Mouse (Mus musculus) cerebellum, adult 11-12 months (tissue): ENCODE results near the gene Dnah2.
"Not testable (repeated sequence)": the region's sequence is repeated elsewhere in the genome, so short reads cannot be mapped to it uniquely, and the experiment has no call there.

ENCODE experiments used
- DNase-seq: peaks from one replicate; pipeline ENCODE4 v3.0.0; 2022

Gene Dnah2

DNA sequence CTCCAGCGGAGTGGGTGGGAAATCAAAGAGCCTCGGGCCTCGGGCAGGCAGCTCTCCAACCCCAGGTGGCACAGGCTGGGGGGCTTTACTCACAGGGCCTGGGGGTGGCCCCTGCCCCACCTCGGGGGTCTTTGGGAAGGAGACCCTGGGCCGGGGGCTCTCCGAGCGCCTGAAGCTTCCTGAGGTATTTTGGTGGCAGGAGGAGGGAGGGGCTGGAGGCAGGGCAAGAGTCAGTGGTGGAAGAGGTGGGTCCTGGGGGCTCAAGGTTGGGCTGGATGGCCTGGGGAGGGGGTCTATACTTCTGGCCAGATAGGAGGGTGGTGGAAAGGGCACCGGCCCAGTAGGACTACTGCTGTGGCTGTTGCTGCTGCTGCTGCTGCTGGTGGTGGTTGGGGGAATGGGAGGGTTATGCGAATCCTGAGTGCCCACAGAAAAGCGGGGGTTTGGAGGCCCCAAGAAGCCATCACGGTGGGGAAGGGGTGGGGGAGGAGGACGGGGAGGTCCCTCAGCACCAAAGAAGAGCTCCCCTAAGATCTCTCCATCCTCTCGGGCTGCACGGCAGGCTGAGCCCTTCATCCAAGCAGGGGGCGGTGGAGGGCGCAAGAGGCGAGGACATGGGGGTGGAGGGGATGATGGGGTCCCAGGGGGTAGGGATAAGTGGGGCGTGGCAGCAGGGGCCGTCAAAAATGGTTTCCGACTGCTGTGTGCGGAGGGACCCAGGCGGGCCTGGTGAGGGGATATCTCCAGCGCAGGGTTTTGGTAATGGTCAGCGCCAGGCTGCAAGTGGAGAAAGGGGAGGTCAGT lies 143.3 kb downstream of the Dnah2 start:
- DNase-seq, result peak; percentile 66

DNA sequence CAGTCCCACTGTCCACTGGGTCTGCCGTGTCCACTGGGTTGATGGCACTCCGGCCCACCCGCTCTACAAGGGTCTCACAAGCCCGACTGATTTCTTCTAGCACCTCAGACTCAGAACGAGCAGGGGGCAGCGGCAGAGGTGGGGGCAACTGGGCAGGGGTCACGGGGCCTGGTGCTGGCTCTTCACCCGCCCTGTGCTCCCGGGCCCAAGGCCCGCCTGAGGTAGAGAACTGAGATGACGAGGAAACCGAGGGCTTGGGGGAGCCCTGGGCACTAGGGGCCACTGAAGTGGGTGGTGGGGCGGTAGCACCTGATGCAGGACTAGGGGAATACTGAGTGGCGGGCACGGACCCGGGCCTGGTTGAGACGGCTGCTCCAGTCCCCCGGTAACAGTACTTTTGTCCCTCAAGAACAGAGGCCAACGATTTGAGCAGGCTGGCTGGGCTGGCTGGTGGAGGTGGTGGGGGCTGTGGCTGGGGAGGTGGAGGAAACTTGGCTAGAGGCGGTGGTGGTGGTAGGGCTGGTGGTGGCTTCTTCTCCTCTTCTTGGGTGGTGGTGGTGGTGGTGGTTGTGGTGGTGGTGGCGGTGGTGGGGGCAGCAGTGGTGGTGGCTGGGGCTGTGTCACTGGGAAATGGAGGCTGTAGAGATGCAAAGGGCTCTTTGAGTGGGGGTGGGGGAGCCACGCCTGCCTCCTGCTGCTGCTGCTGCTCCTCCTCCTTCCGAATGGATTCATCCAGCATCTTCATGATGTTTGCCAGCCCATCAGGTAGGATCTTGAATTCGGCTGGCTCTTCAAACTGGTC lies 144.1 kb downstream of the Dnah2 start:
- peak; percentile 57 for DNase-seq

DNA sequence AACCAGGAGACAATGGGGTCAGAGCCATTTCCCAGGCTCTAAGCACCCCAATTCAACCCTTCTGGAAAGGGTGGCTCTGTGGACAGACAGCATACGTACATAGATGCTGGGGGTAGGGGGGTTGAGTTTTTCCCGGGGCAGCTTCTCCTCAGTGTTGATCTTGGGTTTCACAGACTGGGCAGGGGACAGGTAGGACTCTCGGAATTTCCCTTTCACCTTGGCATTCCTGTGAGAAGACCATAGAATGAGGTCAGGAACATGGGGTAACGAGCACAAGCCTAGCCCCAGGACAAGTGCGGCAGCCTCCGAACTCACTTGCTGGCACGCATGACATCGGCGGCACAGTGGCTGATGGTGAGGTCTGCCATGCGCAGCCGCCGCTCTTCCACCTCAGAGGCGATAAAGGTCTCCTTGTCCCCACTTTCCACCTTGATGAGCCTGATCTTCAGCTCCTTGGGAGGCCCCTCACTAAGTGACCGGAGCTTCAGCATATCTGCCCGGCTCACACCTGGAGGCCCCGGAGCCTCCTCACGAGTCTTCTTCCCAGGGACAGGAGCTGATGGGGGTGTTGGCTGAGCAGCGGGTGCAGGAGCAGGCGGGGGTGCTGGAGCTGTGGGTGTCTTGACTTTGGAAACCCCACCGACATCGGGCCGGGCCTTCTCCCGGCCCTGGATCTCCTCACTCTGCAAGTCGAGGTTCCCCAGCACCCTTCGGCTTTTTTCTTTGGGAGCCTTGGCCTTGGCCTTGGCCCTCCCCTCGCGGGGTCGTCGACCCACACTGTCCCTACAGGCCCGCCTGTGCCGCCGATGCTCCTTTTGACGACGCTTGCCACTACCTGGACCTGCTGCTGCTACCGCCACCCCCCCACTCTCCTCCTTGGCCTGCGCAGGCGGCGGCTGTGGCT lies 145.0 kb downstream of the Dnah2 start:
- peak; percentile 31 for DNase-seq

DNA sequence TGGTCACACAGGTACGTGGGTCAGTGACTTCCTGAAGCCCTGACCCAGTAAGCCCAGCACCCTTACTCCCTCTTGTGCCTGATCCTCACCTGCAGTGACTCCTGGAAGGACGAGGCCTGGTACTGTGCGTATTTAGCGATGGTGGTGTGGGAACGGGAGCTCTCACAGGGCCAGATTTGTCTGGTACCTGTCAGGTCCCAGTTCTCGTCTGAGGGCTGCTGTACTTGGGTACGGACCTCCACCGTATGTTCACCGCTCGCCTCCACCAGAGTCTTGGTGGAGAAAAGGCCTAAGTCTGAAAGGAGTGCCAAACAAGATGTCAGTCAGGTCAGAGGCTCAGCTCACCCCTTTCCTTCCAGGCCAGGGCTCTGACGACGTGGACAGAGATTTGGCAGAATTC lies 146.9 kb downstream of the Dnah2 start:
- DNase-seq, result peak; percentile 52

DNA sequence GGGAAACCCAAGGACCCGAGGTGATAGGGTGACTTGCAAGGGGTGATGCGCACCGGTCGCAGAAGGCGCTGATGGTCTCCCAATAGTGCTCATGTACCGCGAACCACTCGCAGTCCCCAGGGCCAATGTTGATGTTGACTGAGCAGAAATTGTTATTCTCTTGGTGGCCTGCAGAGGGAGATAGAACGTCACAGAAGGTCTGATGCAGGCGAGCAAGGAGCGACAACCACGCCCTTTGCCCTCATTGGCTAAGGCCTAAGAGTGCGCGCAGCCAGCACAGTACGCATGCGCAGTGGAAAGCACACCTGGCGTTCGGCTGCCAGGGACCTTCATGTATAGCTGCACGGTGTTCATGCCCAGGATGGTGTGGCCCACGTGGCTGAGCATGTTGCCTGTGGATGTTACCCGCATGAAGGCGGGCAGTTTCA lies 147.7 kb downstream of the Dnah2 start:
- peak; percentile 97 for DNase-seq

DNA sequence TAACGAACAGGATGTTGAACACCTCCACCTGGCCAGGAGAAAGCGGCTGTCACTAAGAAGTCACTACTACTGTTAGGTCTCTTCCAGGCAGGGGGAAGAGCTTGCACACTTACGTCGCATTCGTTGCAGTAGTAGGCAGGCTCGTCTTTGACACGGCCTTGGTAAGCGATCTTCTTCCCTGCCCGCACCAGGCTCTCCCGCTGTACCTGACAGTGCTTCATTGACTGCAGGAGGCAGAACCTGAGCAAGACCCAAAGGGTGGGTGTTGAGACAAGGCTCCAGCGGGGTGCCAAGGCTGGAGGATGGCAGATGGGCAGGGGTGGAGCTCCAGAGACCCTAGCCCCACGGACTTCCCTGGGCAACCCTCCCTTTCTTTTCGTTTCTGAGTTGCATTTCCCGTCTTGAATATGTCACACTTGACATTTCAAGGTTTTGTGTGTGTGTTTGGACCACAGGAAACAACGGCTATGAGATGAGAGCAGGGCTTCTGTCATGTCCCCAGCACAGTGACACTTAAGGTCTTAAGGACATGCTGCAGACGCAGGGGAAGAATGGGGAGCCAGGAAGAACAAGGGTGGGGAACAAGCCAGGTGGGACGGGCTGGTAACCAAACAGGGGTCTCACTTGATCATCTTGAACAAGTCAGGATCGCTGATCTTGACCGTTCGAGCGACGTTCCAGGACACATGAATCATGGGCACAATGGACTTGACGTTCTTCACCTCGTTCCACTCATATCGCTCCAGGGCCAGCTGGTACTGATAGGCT lies 148.6 kb downstream of the Dnah2 start:
- peak; percentile 66 for DNase-seq

DNA sequence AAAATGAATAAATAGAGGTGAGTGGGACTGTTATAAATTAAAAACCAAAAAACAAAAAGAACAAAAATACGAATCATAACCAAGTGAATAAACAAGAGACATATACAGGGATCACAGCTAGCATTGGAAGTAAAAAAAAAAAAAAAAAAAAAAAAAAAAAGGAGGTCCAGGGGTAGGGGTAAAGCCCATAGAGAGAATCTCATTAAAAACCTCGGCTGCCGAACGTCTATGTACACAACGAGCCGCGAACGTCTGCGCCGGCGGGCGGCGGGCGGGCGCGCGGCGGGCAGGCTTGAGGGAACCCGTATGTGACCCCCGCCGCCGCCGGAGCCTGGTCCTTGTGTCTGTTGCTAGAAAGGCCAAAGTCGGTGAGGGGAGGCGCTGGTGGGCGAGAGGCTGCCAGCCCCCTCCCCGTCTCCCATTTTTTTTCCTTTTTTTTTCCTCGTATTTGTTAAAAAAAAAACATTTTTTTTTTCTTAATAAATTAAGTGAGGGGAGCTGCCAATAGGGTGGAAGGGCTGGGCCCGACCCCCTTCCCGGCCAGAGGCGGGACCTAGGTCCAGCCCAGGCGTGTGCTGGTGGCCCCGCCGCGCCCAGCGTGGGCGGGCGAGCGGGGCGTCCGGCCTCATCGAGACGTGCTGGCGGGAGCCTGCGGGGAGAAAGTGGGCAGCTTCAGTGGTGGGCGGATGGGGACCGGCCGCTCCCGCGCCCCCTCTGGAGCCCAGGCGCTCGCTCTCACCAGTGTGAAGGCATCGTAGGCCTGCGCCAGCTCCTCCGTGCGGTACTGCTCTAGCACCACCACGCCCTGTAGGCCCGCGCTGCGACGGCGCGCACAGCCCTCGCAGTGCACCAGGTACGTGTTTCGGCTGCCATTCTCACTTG lies 149.5 kb downstream of the Dnah2 start:
- peak; percentile 59 for DNase-seq

DNA sequence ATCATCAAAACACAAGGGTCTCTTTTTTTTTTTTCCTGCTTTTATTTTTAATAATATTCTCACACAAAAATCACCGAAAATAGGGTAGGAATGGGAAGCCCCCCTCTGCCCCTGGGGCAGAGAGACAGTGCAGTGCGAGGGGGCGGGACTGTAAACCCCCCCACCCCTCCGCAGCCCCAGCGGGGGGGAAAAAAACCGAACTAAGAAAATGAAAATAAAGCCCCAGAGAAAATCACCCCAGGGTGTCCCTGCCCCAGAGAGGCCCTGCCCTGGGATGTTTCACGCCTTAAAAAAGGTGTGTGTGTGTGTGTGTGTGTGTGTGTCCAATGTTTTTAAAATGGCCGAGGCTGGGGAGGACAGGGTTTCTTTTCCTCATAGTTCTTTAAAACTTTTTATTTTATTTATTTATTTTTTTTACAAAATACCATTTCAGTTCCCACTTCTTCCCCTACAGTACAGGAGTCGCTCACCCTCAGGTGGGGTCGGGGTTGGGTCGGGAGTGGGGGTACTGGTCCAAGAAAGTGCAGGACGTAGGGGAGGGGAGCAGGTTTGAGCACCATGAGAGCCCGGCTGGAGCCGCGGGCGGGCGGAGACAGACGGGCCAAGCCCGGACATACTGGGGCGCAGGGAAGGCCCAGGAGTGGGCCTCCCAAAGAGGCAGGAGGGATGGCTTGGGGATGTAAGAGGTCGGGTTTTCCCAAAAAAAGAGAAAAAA lies 150.3 kb downstream of the Dnah2 start:
- peak; percentile 60 for DNase-seq

DNA sequence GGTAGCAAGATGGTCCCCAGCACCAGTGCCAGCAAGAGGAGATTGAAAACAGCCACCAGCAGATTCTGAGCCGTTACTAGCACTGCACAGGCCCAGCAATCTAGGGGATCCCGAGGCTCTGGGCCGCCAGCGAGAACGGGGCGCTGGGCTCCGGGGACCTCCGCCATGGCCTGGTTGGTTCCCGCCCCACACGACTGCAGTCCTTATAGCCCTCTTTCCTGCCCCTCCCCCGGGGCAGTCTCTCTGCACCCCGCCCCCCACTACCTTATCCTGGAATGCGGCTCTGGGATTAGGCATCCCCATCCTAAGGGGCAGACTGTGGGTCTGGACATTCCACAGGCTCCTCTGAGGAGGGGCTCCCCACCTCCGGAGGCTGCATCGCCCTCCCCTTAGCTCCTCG lies 150.9 kb downstream of the Dnah2 start, which contains the start of gene Tmem88:
TSS of gene Tmem88 (minus strand) at position 176 of the 400 bp plus-strand sequence.
- DNase-seq, result peak; percentile 73

DNA sequence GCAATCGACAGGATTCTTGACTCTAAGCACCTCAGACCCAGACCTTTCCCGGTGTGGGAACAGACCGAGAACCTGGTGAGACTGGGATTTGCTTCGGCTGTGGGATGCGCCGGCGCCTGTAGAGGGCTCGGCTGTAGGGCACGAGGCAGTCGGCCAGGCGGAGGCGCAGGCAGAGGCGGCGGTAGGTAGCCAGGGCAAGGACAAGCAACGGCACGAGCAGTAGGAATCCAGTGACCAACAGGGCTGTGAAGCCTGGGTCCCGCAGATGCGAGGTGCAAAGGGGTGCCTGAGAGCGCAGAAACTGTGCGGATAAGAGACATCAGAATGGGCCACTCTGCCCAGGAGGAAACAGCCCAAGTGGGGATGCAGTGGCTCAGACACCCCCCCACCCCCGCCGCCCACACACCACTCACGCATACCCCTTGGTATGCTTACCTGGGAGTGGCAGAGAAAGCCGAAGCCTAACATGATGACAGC lies 151.3 kb downstream of the Dnah2 start:
- DNase-seq, result peak; percentile 74

DNA sequence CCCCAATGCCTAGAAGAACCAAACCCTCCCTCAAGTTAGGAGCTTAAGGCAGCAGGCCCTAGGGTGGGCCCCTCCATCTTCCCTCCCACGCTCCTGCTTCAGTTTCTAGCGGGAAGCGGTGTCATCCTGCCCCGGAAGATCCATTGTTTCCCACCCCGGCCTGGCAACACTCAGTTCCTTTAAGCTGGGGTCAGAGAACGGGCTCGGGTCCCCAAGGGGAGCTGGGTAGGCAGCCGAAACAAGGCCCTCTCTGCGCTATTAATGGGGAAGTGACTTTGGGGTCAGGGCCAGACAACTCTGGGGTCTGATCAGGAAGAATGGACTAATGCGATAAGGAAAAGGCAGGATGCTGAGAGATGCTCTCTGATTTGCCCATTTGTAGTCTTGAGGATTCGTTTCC lies 152.1 kb downstream of the Dnah2 start:
- DNase-seq, result peak; percentile 65

DNA sequence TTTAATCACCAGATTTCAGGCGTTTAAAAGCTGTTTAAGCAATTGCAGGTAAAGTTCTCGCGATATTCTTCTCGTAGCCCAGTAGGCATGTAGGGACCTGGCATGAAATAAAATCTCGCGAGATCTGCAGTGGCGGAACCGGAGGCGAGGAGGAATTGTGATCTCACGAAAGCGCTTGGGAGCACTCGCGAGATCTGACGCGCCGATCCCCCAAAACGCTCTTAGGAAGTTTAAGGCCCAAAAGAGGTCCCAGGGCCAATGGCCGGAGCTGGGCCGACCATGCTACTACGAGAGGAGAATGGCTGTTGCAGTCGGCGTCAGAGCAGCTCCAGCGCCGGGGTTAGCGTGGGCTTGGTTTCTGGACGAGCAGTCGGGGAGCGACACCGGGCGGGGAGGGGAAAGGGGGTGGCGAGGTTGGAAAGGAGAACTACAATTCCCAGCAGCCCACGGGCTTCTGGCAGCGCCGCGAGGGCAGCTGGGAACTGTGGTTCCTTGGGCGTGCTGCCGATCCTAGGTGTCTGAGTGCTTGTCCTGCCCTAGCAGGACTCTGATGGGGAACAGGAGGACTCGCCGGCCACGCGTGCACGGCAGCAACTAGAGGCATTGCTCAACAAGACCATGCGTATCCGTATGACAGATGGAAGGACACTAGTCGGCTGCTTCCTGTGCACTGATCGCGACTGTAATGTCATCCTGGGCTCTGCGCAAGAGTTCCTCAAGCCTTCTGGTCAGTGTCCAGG lies 153.1 kb downstream of the Dnah2 start:
- DNase-seq, result peak; percentile 98

DNA sequence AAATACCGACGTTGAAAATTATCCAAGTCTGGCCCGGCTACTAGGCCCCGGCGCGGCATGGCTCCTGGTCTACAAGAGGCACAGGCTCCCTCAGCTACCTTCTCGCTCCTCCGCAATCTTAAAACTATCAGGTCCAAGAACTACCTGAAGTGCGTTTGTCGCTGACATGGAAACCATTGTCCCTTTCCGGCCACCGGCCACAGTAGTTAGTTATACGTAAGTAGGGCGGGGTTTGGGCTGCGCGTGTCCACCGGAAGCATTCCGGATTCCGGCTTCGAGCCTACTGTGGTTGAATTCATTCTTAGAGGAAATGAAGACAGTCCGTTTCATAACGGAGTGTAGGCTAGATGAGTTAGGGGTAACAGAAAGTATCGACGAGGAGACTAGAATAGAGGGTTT lies 153.7 kb downstream of the Dnah2 start, which contains the start of the genes Naa38 and Cyb5d1:
TSS of gene Naa38 (plus strand) at position 253 of the 399 bp plus-strand sequence.
TSS of gene Cyb5d1 (minus strand) at position 397 of the 399 bp plus-strand sequence.
- DNase-seq, result peak; percentile 92

DNA sequence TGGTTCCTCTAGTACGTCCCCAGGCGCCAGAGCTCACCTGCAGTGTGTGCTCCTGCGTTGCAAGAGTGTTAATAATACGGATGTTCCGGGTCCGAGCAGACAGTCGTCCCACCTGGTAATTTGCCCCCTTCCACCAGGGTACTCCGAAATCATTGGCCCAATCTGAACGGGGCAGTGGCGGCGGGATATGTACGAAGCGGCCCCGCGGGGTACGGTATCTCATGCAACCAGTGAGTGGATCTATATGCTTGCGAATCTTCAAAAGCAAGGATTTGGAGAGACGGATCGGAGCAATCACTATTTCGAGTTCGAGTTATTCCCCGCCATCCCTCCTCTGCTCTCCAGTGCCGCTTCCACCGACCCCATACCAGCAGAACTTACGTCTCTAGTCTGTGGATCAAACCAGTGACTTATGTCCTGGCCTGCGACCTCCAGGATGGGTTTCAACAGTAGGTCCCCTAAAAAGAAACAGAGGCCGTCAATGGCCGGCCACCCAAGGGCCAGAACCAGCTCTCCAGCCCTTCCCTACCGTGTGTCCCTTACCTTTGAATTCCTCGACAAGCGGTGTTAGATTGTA lies 154.2 kb downstream of the Dnah2 start:
- DNase-seq, result not testable (repeated sequence)

DNA sequence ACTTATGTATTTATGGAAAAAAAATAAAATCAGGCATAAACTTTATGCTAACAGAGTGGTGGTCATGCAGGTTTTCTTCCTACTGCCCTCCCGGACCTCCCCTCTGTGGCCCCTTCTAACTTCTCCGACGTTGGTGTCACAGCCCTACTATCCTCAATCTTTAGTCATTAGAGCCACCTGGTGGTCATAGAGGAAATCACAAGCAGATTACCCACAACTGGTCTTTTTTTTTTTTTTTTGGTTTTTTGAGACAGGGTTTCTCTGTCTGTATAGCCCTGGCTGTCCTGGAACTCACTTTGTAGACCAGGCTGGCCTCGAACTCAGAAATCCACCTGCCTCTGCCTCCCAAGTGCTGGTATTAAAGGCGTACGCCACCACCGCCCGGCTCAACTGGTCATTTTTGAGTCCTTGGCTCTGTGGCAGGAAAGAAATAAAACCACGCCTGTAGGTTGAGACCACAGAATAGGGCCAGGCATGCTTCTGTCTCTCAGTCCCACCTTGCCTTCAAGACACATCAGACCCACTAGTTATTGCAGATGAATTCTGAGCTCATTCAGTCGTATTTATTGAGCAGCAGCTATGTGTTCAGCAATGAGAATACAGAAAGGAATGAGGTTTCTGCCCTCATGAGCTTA lies 158.4 kb downstream of the Dnah2 start:
- DNase-seq, result peak; percentile 47

DNA sequence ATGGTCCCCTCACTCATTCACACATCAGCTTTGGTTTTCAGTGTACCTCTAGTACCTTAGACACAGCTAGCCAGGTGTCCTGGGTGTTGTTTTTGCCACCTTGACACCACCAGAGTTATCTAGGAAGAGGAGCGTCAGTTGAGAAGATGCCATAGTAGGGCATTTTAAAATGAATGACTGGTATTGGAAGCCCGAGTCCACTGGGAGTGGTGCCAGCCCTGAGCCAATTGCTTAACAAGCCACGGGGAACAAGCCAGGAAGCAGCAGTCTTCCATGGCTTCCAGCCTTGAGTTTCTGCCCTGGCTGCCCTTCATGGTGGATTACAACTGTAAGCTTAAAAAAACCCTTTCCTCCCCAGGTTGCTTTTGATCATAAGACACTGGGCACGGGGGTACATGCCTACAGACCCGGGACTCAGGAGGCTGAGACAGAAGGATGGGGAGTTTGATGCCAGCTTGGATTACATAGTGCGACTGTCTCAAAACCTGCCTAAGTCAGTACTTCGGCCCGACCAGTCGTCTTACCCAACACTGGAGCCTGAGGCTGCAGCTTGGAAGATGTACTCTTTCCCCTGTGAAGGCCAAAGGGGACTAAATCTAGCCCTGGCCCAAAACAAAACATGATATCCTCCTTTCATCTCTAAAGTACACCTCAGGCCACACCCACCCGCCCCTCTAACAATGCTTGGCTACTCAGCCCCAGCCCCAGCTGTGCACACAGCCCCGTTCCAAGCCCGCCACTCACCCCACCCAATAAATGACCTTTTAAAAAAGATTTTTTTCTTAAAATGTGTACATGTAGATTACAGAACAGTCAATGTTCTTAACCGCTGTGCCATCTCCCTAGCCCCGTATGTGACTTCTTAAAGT lies 159.1 kb downstream of the Dnah2 start:
- peak; percentile 50 for DNase-seq

DNA sequence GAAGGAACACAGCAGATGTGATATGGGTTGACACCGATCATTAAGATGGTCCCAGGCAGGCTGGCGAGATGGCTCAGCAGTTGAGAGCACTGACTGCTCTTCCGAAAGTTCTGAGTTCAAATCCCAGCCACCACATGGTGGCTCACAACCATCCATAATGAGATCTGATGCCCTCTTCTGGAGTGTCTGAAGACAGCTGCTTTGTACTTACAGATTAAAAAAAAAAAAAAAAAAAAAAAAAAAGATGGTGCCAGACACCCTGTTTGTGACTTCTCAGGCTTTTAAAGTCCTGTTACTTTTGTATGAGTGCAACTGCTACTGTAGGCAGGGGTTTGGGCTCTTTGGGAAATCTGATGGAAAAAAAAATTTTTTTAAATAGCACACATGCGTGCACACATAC lies 160.2 kb downstream of the Dnah2 start:
- no peak for DNase-seq
